ENCODE assay signal across 9 mouse cellular contexts in the genomic region with DNA sequence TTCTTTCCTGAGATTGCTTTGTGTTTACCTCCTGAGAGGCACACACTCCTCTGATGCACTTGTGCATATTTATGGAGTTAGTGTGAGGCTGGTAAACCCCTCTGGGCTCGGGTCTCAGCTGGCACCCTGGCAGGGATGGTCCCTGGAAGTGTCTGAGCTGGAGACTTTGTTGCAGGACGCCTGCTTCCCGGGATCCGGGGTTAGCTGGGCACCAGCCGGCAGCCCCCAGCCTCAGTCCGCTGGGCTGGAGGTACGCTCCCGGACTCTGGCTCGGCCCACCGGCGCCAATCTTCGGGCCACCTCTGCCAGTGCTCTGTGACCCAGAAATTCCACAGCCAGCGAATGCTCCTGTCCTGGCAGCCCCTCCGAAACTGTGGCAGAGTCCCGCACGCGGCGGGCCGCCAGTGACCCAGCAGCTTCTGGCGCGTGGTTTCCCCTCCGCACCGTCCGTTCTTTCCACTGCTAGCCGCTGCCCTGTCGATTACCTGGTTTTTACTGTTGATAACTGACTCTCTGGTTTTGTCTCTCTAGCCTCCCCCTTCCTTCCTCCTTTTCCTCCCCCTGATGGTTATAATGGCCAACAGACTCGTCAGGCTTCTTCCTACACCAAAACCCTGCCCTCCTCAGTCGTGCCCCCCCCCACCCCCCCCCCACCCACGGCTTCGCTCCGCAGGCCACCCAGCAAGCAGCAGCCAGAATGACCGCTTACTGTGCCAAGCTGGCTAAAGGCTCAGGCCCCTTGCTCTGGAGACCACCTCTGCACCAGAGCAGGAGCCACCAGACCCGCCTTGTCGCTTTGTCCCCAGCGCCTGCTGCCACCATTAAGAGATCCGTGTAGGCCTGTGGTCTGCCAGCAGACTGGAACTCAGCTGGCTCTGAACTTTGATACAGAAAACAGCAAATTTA. TPM values are rescaled to one million over a fixed set of nuclear protein-coding genes. Genes with fewer than 3 reads are reported as not detected.
DNase-seq lines count a peak whose midpoint lies in the region; ATAC-seq and TF ChIP-seq lines count a peak whose summit lies in the region.
"Had no signal": no experiment of that assay in that cellular context is flagged by ENCODE, and none has a peak within 500 bp of the region (broad histone marks: within the 10 kb centered on the region; RNA-seq: fewer than 3 reads in every experiment).

No protein-coding gene starts in this region.

- peak; percentile 67 for DNase-seq in lung, embryonic 14.5 days
- no peak for DNase-seq in lung, adult 2 months
- DNase-seq in forebrain, postnatal 0 days, result peak; percentile 41
- no peak for DNase-seq in left cerebral cortex, postnatal 14 days (ENCODE audit: low spot score in 2 of 2)

- H3K9me3 ChIP-seq in lung, embryonic 14.5 days (ENCODE audit: low read depth, low read length), result no peaks in the 10 kb centered on the region
- no peaks in the 10 kb centered on the region for H3K9me3 ChIP-seq in forebrain, postnatal 0 days (ENCODE audit: low read length)
- no peaks in the 10 kb centered on the region for H3K9me3 ChIP-seq in intestine, embryonic 16.5 days (ENCODE audit: control insufficient read depth, low read length)
- H3K9me3 ChIP-seq in megakaryocyte, embryonic 14.5 days, result no peaks in the 10 kb centered on the region

- H3K27ac ChIP-seq in lung, embryonic 14.5 days (ENCODE audit: low read depth), result peak overlapping the region; percentile 80
- H3K27ac ChIP-seq in cortical plate, adult 2 months (ENCODE audit: insufficient read depth, low read length), result no peak overlapping the region; the same call in 1 of the 2 replicates
- peak overlapping the region; percentile 22 for H3K27ac ChIP-seq in forebrain, postnatal 0 days (ENCODE audit: low read depth, low read length)
- no peak overlapping the region for H3K27ac ChIP-seq in intestine, embryonic 16.5 days (ENCODE audit: low read length)

- intact Hi-C loops in left cerebral cortex, postnatal 14 days (cut with DNase I), result no loop called here

- peak; percentile 64 for ATAC-seq in lung, embryonic 14.5 days (ENCODE audit: insufficient read depth)
- peak; percentile 45 for ATAC-seq in forebrain, postnatal 0 days
- ATAC-seq in intestine, embryonic 16.5 days, result peak; percentile 67; the same call in 1 of the 2 replicates
- no peak for ATAC-seq in erythroblast, adult 5-6 weeks (replicated peaks; ENCODE audit: low FRiP score, poor library complexity, severe bottlenecking)

- peak overlapping the region; percentile 44 for H3K4me3 ChIP-seq in lung, embryonic 14.5 days (ENCODE audit: low read depth, low read length)
- no peak overlapping the region for H3K4me3 ChIP-seq in lung, adult 2 months (replicated peaks; ENCODE audit: extremely low read depth, low read depth, low read length)
- H3K4me3 ChIP-seq in cortical plate, adult 2 months (ENCODE audit: insufficient read depth, low read length), result peak overlapping the region; percentile 59
- peak overlapping the region; percentile 46 for H3K4me3 ChIP-seq in forebrain, postnatal 0 days (ENCODE audit: low read depth, low read length)
- peak overlapping the region; percentile 52 for H3K4me3 ChIP-seq in intestine, embryonic 16.5 days (ENCODE audit: low read length)
- H3K4me3 ChIP-seq in megakaryocyte, embryonic 14.5 days (replicated peaks), result peak overlapping the region; percentile 80
- H3K4me3 ChIP-seq: myocyte had no signal

- peaks cover 12% of the 10 kb centered on the region; the same call in 1 of the 2 replicates for H3K4me1 ChIP-seq in lung, embryonic 14.5 days (ENCODE audit: insufficient read depth)
- H3K4me1 ChIP-seq in lung, adult 2 months (ENCODE audit: control insufficient read depth, insufficient read depth, low read length), result peaks cover 5% of the 10 kb centered on the region
- no peaks in the 10 kb centered on the region for H3K4me1 ChIP-seq in cortical plate, adult 2 months (ENCODE audit: control insufficient read depth, insufficient read depth, low read length)
- H3K4me1 ChIP-seq in forebrain, postnatal 0 days (ENCODE audit: insufficient read depth), result 0 out of 2 replicates have a peak, but pooled peaks cover 6% of the 10 kb centered on the region
- peaks cover 9% of the 10 kb centered on the region; the same call in 1 of the 2 replicates for H3K4me1 ChIP-seq in intestine, embryonic 16.5 days (ENCODE audit: control insufficient read depth, insufficient read depth, low read length)
- peaks cover 22% of the 10 kb centered on the region for H3K4me1 ChIP-seq in megakaryocyte, embryonic 14.5 days

- peak overlapping the region; percentile 93 for H3K4me2 ChIP-seq in lung, embryonic 14.5 days
- H3K4me2 ChIP-seq in forebrain, postnatal 0 days (ENCODE audit: low read depth), result peak overlapping the region; percentile 97
- peak overlapping the region; percentile 89 for H3K4me2 ChIP-seq in intestine, embryonic 16.5 days (ENCODE audit: low read depth, low read length)

- no peaks in the 10 kb centered on the region for H3K27me3 ChIP-seq in lung, embryonic 14.5 days (ENCODE audit: insufficient read depth, low read length)
- H3K27me3 ChIP-seq in forebrain, postnatal 0 days (ENCODE audit: insufficient read depth, low read length), result no peaks in the 10 kb centered on the region
- H3K27me3 ChIP-seq in intestine, embryonic 16.5 days (replicated peaks; ENCODE audit: control insufficient read depth, insufficient read depth, low read length), result no peaks in the 10 kb centered on the region
- H3K27me3 ChIP-seq in megakaryocyte, embryonic 14.5 days (replicated peaks), result peaks cover 20% of the 10 kb centered on the region

- 2% methylated on average over 36 of the region's 36 CpGs for WGBS in lung, embryonic 14.5 days
- WGBS in lung, adult 2 months, result 3% methylated on average over 36 of the region's 36 CpGs
- 2% methylated on average over 36 of the region's 36 CpGs for WGBS in forebrain, postnatal 0 days
- 3% methylated on average over 36 of the region's 36 CpGs for WGBS in intestine, embryonic 16.5 days

- no peak for TF ChIP-seq POLR2A in lung, adult 2 months (IDR thresholded peaks at IDR 0.05; ENCODE audit: borderline replicate concordance, extremely low read depth, low read depth, low read length)
- TF ChIP-seq POLR2A in cortical plate, adult 2 months (IDR thresholded peaks at IDR 0.05; ENCODE audit: extremely low read depth, insufficient read depth, low read length), result no peak

- no peaks in the 10 kb centered on the region for H3K36me3 ChIP-seq in lung, embryonic 14.5 days (ENCODE audit: insufficient read depth)
- no peaks in the 10 kb centered on the region for H3K36me3 ChIP-seq in forebrain, postnatal 0 days (ENCODE audit: insufficient read depth)
- H3K36me3 ChIP-seq in intestine, embryonic 16.5 days (ENCODE audit: control insufficient read depth, insufficient read depth, low read length), result no peaks in the 10 kb centered on the region
- no peaks in the 10 kb centered on the region for H3K36me3 ChIP-seq in megakaryocyte, embryonic 14.5 days (replicated peaks; ENCODE audit: low read length)

- H3K9ac ChIP-seq in lung, embryonic 14.5 days, result peak overlapping the region; percentile 71
- H3K9ac ChIP-seq in forebrain, postnatal 0 days, result peak overlapping the region; percentile 58
- peak overlapping the region; percentile 67 for H3K9ac ChIP-seq in intestine, embryonic 16.5 days (ENCODE audit: low read depth, low read length)

- no peak for TF ChIP-seq CTCF in lung, embryonic 14.5 days (IDR thresholded peaks at IDR 0.05; ENCODE audit: low read depth)
- no peak for TF ChIP-seq CTCF in lung, adult 2 months (IDR thresholded peaks at IDR 0.05; ENCODE audit: insufficient read depth, low read length)
- no peak for TF ChIP-seq CTCF in cortical plate, adult 2 months (IDR thresholded peaks at IDR 0.05; ENCODE audit: extremely low read depth, insufficient read depth, low read length)
- TF ChIP-seq CTCF in forebrain, postnatal 0 days (IDR thresholded peaks at IDR 0.05; ENCODE audit: low read depth), result no peak

RNA-seq across cellular contexts. Expression of a gene that starts 26.3 kb away (rescaled TPM):
- polyA plus RNA-seq in lung, embryonic 14.5 days (2014; fragmentation: Nextera tagmentation; extraction: Ambion mirVana), result 47.5 TPM in 2 replicates
- polyA plus RNA-seq in lung, adult 2 months (2012; rRNA removed), result 30.1 and 44.3 TPM in 2 replicates
- polyA plus RNA-seq in cortical plate, adult 2 months (2012; rRNA removed), result 35.7 and 36.9 TPM in 2 replicates
- 45.3 and 53.6 TPM in 2 replicates for total RNA-seq in forebrain, postnatal 0 days (2014; rRNA removed)
- 15.9 and 17.6 TPM in 2 replicates for polyA plus RNA-seq in forebrain, postnatal 0 days (2015; fragmentation: Nextera tagmentation; extraction: Ambion mirVana)
- 5.3 and 13.8 TPM in 2 replicates for polyA plus RNA-seq in intestine, embryonic 16.5 days (2015; fragmentation: Nextera tagmentation; extraction: Ambion mirVana)
- polyA plus RNA-seq in megakaryocyte, embryonic 14.5 days (2012; ENCODE audit: insufficient read depth, low replicate concordance), result 1.1 and 1.2 TPM in 2 replicates
- 11.9 and 17.9 TPM in 2 replicates for total RNA-seq in erythroblast, adult 5-6 weeks (2015; ENCODE audit: low replicate concordance)
- total RNA-seq in erythroblast, adult 5-6 weeks (2017; ENCODE audit: low replicate concordance), result 15.5 and 17.3 TPM in 2 replicates
- 10 to 100 TPM; 44.4 to 52.2 TPM for total RNA-seq in left cerebral cortex, postnatal 14 days (2021)

Comparison
In these comparisons a context has a peak if more than half of its experiments do, and no peak if none do; other contexts are left out.
1. DNase-seq: peak in lung, embryonic 14.5 days (single experiment) and forebrain, postnatal 0 days (single experiment); none in lung, adult 2 months (single experiment) and left cerebral cortex, postnatal 14 days (0 of 2).
2. H3K27ac ChIP-seq: peak in lung, embryonic 14.5 days (single experiment) and forebrain, postnatal 0 days (single experiment); none in cortical plate, adult 2 months (single experiment) and intestine, embryonic 16.5 days (single experiment).
3. Peak in every context shown above with its lines, with median percentiles within 50 percentile points of each other: H3K4me2 ChIP-seq and H3K9ac ChIP-seq.